Mouse (Mus musculus) brain, embryonic 18.5 days (tissue): Measurements from ENCODE around the gene Olfr435.
"Not testable (repeated sequence)": the region's sequence is repeated elsewhere in the genome, so short reads cannot be mapped to it uniquely, and the experiment has no call there.

Experiments
- DNase-seq: peaks from one replicate; pipeline ENCODE4 v3.0.0-alpha.2; 2012; ENCODE audit warnings: low read depth, low spot score

The Olfr435 gene

GRCm38 (mm10) chr6:43196781-43197180 lies at the start of gene Olfr435:
TSS of gene Olfr435 (plus strand) at chr6:43197146.
- no peak for DNase-seq

- DNase-seq: no peak
Observed at GRCm38 (mm10) chr6:43159502-43159901, 37.4 kb upstream of the Olfr435 start.

GRCm38 (mm10) chr6:43162982-43163381 lies 34.0 kb upstream of the Olfr435 start, which contains the start of gene Olfr437:
TSS of gene Olfr437 (plus strand) at chr6:43163282.
- no peak for DNase-seq

GRCm38 (mm10) chr6:43167246-43167645 lies 29.7 kb upstream of the Olfr435 start:
- no peak for DNase-seq

GRCm38 (mm10) chr6:43171840-43172239 lies 25.1 kb upstream of the Olfr435 start, which contains the start of gene Olfr13:
TSS of gene Olfr13 (plus strand) at chr6:43172140.
- DNase-seq: no peak

- DNase-seq: no peak
Observed at GRCm38 (mm10) chr6:43178129-43178528, 18.8 kb upstream of the Olfr435 start.

GRCm38 (mm10) chr6:43178584-43179501 lies 18.1 kb upstream of the Olfr435 start:
- DNase-seq: no peak

GRCm38 (mm10) chr6:43190986-43191385 lies 6.0 kb upstream of the Olfr435 start:
- no peak for DNase-seq

GRCm38 (mm10) chr6:43198094-43198493 lies 1.1 kb downstream of the Olfr435 start:
- no peak for DNase-seq

GRCm38 (mm10) chr6:43202786-43203185 lies 5.8 kb downstream of the Olfr435 start:
- DNase-seq: no peak

- no peak for DNase-seq
Observed at GRCm38 (mm10) chr6:43205355-43205754, 8.4 kb downstream of the Olfr435 start.

GRCm38 (mm10) chr6:43212873-43213272 lies 15.9 kb downstream of the Olfr435 start, which contains the start of gene Olfr434:
TSS of gene Olfr434 (plus strand) at chr6:43213021.
- DNase-seq: not testable (repeated sequence)

- DNase-seq: not testable (repeated sequence)
Observed at GRCm38 (mm10) chr6:43231255-43231654, 34.3 kb downstream of the Olfr435 start, which contains the start of gene Olfr47. TSS of gene Olfr47 (plus strand) at chr6:43231529.

GRCm38 (mm10) chr6:43242061-43242460 lies 45.1 kb downstream of the Olfr435 start:
- no peak for DNase-seq

- DNase-seq: no peak
Observed at GRCm38 (mm10) chr6:43247396-43247795, 50.5 kb downstream of the Olfr435 start.

GRCm38 (mm10) chr6:43252994-43253393 lies 56.0 kb downstream of the Olfr435 start:
- DNase-seq: no peak
